Mouse (Mus musculus) cerebellum, postnatal 25 days (tissue): ENCODE measurements around the gene Hbb-bs.
"Not testable (repeated sequence)": the region's sequence is repeated elsewhere in the genome, so short reads cannot be mapped to it uniquely, and the experiment has no call there.

Experiments used
- DNase-seq, 2 experiments: peaks; one replicate each; pipeline ENCODE4 v3.0.0; 2021; ENCODE audit warnings: mixed read lengths in 2 of 2

The Hbb-bs gene

GRCm38 (mm10) chr7:103827808-103828207, at the start of gene Hbb-bs:
Gene Hbb-bs (minus strand): TSS chr7:103828096.
- no peak for DNase-seq

- DNase-seq = no peak
Observed at GRCm38 (mm10) chr7:103877093-103877492, 49.2 kb upstream of the Hbb-bs start.

- DNase-seq = no peak
Observed at GRCm38 (mm10) chr7:103874451-103874850, 46.6 kb upstream of the Hbb-bs start.

- DNase-seq = no peak
Observed at GRCm38 (mm10) chr7:103873064-103873463, 45.2 kb upstream of the Hbb-bs start.

GRCm38 (mm10) chr7:103870667-103871066, 42.8 kb upstream of the Hbb-bs start:
- no peak for DNase-seq

GRCm38 (mm10) chr7:103865716-103866115, 37.8 kb upstream of the Hbb-bs start:
- no peak for DNase-seq

- no peak for DNase-seq
Observed at GRCm38 (mm10) chr7:103861531-103861930, 33.6 kb upstream of the Hbb-bs start.

GRCm38 (mm10) chr7:103860855-103861254, 33.0 kb upstream of the Hbb-bs start:
- no peak for DNase-seq

GRCm38 (mm10) chr7:103859076-103859475, 31.2 kb upstream of the Hbb-bs start:
- DNase-seq = no peak

- DNase-seq = no peak
Observed at GRCm38 (mm10) chr7:103854669-103855068, 26.8 kb upstream of the Hbb-bs start.

- DNase-seq = no peak
Observed at GRCm38 (mm10) chr7:103853090-103853489, 25.2 kb upstream of the Hbb-bs start, which contains the start of gene Hbb-y. Gene Hbb-y (minus strand): TSS chr7:103853216.

GRCm38 (mm10) chr7:103844525-103845325, 16.8 kb upstream of the Hbb-bs start:
- no peak for DNase-seq

- no peak for DNase-seq
Observed at GRCm38 (mm10) chr7:103843034-103843433, 15.1 kb upstream of the Hbb-bs start, which contains the start of gene Hbb-bh1. Gene Hbb-bh1 (minus strand): TSS chr7:103843164.

GRCm38 (mm10) chr7:103840268-103840667, 12.4 kb upstream of the Hbb-bs start, which contains the start of gene Hbb-bh2:
Gene Hbb-bh2 (minus strand): TSS chr7:103840520.
- no peak for DNase-seq

- not testable (repeated sequence) for DNase-seq
Observed at GRCm38 (mm10) chr7:103827139-103827538, 757 bp downstream of the Hbb-bs start.

- DNase-seq = no peak
Observed at GRCm38 (mm10) chr7:103826255-103826887, 1.5 kb downstream of the Hbb-bs start.

GRCm38 (mm10) chr7:103825536-103826254, 2.2 kb downstream of the Hbb-bs start:
- DNase-seq = no peak

GRCm38 (mm10) chr7:103824597-103824996, 3.3 kb downstream of the Hbb-bs start:
- no peak for DNase-seq

- DNase-seq = not testable (repeated sequence)
Observed at GRCm38 (mm10) chr7:103815085-103815484, 12.8 kb downstream of the Hbb-bs start.

GRCm38 (mm10) chr7:103813766-103814165, 14.1 kb downstream of the Hbb-bs start, which contains the start of gene Hbb-bt:
Gene Hbb-bt (minus strand): TSS chr7:103813996.
- DNase-seq = no peak

GRCm38 (mm10) chr7:103813152-103813551, 14.7 kb downstream of the Hbb-bs start:
- DNase-seq = not testable (repeated sequence)

GRCm38 (mm10) chr7:103812174-103812573, 15.7 kb downstream of the Hbb-bs start:
- DNase-seq = no peak

- no peak for DNase-seq
Observed at GRCm38 (mm10) chr7:103811223-103811845, 16.6 kb downstream of the Hbb-bs start.
